Mouse (Mus musculus) CD4-positive naive resting alpha-beta T cell, adult 76 days (primary cell): ENCODE data around the gene Top3a. TPM values are rescaled to one million over a fixed set of nuclear protein-coding genes. Genes with fewer than 3 reads are reported as not detected.

Experiments
- total RNA-seq: library from RNA; stranded (reverse); gene quantifications from one replicate; pipeline ENCODE4 v1.2.4, GENCODE M21; 2023

Gene Top3a
- 24.5 TPM for total RNA-seq

GRCm38 (mm10) chr11:60776829-60777740 lies at the start of gene Top3a, which contains the start of gene Smcr8:
Gene Top3a (minus strand): TSS chr11:60777365.
Gene Smcr8 (plus strand): TSS chr11:60777524.

GRCm38 (mm10) chr11:60811618-60812017 lies 34.5 kb upstream of the Top3a start, which contains the start of gene Shmt1:
Gene Shmt1 (minus strand): TSS chr11:60811718.

GRCm38 (mm10) chr11:60728260-60728761 lies 48.9 kb downstream of the Top3a start, which contains the start of gene Mief2:
Gene Mief2 (plus strand): TSS chr11:60728398.

GRCm38 (mm10) chr11:60726601-60727391 lies 50.4 kb downstream of the Top3a start, which contains the start of gene Flii:
Gene Flii (minus strand): TSS chr11:60727263.

DNA sequence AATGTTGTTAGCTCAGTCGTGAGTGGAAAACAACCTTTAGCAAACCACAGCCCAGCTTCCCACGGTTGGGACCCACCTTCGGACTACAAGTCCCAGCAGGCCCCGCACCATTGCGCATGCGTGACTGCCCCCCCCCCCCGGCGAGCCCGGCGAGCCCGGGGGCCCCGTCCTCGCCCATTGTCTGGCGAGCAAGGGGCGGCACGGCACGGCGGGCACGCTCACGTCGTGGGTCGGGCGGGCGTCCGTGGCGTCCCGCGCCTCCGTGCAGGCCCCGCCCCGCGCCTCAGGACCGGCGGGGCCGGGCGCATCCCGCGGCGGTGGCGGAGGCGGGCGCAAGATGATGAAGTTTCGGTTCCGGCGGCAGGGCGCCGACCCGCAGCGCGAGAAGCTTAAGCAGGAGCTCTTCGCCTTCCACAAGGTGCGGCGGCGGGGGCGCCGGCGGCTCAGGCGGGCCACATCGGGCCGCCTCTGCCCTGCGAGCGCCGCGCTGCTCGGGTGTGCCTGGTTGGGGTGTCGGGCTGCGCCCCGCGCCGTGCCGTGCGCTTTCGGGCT lies 77.6 kb downstream of the Top3a start, which contains the start of gene Llgl1:
TSS of gene Llgl1 (plus strand) at position 200 of the 552 bp plus-strand sequence.

Other genes starting within 250 kb of the Top3a start
- 67.2 TPM for gene Alkbh5, start 241.0 kb downstream of the Top3a start, total RNA-seq
- 31.2 TPM for gene Llgl1, start 77.6 kb downstream of the Top3a start, total RNA-seq
- gene Flii, start 50.1 kb downstream of the Top3a start, total RNA-seq: 158 TPM
- gene Mief2, start 49.0 kb downstream of the Top3a start, total RNA-seq: 14.3 TPM
- 86.8 TPM for gene Smcr8, start 159 bp upstream of the Top3a start, total RNA-seq
- gene Shmt1, start 34.4 kb upstream of the Top3a start, total RNA-seq: 11.4 TPM
- 11.8 TPM for gene Dhrs7b, start 53.3 kb upstream of the Top3a start, total RNA-seq
- 26.3 TPM for gene Tmem11, start 101.9 kb upstream of the Top3a start, total RNA-seq
- gene Natd1, start 137.4 kb upstream of the Top3a start, total RNA-seq: 12.4 TPM
- 28.3 TPM for gene Map2k3, start 154.7 kb upstream of the Top3a start, total RNA-seq
- gene Kcnj12, start 245.2 kb upstream of the Top3a start, total RNA-seq: not detected